Mouse (Mus musculus) liver, embryonic 12.5 days (tissue): ENCODE data around the gene Nol4l. TPM values are rescaled to one million over a fixed set of nuclear protein-coding genes. Genes with fewer than 3 reads are reported as not detected.

Experiments
- ATAC-seq: fragments of 200-750 bp; cut with Nextera tagmentation; 2 replicates; pipeline ENCODE4 v1.8.0; 2017; ENCODE audit warnings: moderate number of reproducible peaks, mild to moderate bottlenecking, moderate library complexity
- H3K27ac ChIP-seq: fragments of 300-500 bp; sonication (generic); 2 replicates; pipeline ENCODE4 v1.5.1; 2016; ENCODE audit warnings: mild to moderate bottlenecking
- H3K27me3 ChIP-seq: fragments of 300-500 bp; sonication (generic); replicated peaks from 2 replicates; pipeline ENCODE4 v1.6.1; 2016; ENCODE audit warnings: mild to moderate bottlenecking, moderate library complexity
- H3K36me3 ChIP-seq: fragments of 300-500 bp; sonication (generic); 2 replicates; pipeline ENCODE4 v1.6.1; 2016; ENCODE audit warnings: mild to moderate bottlenecking, moderate library complexity
- H3K4me1 ChIP-seq: fragments of 300-500 bp; sonication (generic); 2 replicates; pipeline ENCODE4 v1.6.1; 2016
- H3K4me2 ChIP-seq: fragments of 300-500 bp; sonication (generic); 2 replicates; pipeline ENCODE4 v1.6.1; 2016; ENCODE audit warnings: mild to moderate bottlenecking, moderate library complexity
- H3K4me3 ChIP-seq: fragments of 300-500 bp; sonication (generic); 2 replicates; pipeline ENCODE4 v1.5.1; 2016; ENCODE audit warnings: mild to moderate bottlenecking, moderate library complexity
- H3K9ac ChIP-seq: fragments of 300-500 bp; sonication (generic); 2 replicates; pipeline ENCODE4 v1.6.1; 2016; ENCODE audit warnings: mild to moderate bottlenecking, moderate library complexity
- H3K9me3 ChIP-seq: fragments of 300-500 bp; sonication (generic); replicated peaks from 2 replicates; pipeline ENCODE4 v1.6.1; 2016; ENCODE audit warnings: mild to moderate bottlenecking, moderate library complexity
- WGBS: fragments of 180-500 bp; shearing (Covaris S2); methylation state at CpG from one replicate; pipeline ENCODE4 v1.1.7; 2016; ENCODE audit not compliant: insufficient replicate concordance; 5-methylcytosine and 5-hydroxymethylcytosine counted together
- polyA plus RNA-seq: library from polyadenylated mRNA; unstranded; fragments of >200 nt; fragmentation: Nextera tagmentation; extraction: Ambion mirVana; gene quantifications from 2 replicates; pipeline ENCODE4 v1.2.1, GENCODE M21; 2016

The Nol4l gene
- polyA plus RNA-seq, 1 experiment from 2014 or later, result 9.3 TPM

GRCm38 (mm10) chr2:153492573-153493392, 37.0 kb downstream of the Nol4l start, which contains the start of gene 4930404H24Rik:
Gene 4930404H24Rik (plus strand): TSS chr2:153492790.
- 2% methylated on average over 70 of the region's 83 CpGs for WGBS
- Histone ChIP-seq H3K36me3 (no peaks in the 10 kb centered on the region), H3K4me2 (peak within 1 kb of the TSS; percentile 98), H3K4me1 (peaks cover 91% of the 10 kb centered on the region), H3K27me3 (no peaks in the 10 kb centered on the region), H3K27ac (peak within 1 kb of the TSS; percentile 100), H3K9me3 (no peaks in the 10 kb centered on the region), H3K4me3 (peak within 1 kb of the TSS; percentile 75), H3K9ac (peak within 1 kb of the TSS; percentile 95)
- peak; percentile 41 for ATAC-seq

DNA sequence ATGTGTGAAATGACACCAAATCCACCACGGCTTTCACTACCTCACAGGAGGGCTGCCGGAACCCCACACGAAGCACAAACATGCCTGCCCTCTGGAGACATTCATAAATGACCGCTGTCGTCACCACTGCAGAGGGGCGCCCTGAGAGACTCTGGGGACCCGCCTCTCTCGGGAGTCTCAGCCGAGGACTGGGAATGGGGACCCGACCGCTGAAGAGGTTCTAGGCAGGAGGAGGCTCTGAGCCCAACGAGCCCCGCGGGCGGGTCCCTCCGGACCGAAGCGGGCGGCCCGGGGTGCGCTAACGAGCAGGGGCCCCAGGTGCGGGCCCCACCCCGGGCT, 37.6 kb downstream of the Nol4l start:
- Histone ChIP-seq H3K4me2 (peak overlapping the region; percentile 98), H3K27me3 (no peaks in the 10 kb centered on the region), H3K9ac (peak overlapping the region; percentile 95), H3K4me3 (peak overlapping the region; percentile 75), H3K9me3 (no peaks in the 10 kb centered on the region), H3K4me1 (peaks cover 84% of the 10 kb centered on the region), H3K27ac (peak overlapping the region; percentile 100), H3K36me3 (no peaks in the 10 kb centered on the region)
- ATAC-seq, result no peak
- 1% methylated on average over 24 of the region's 24 CpGs for WGBS

- Histone ChIP-seq H3K4me3 (peak overlapping the region; percentile 75), H3K9me3 (no peaks in the 10 kb centered on the region), H3K4me1 (peaks cover 79% of the 10 kb centered on the region), H3K36me3 (no peaks in the 10 kb centered on the region), H3K9ac (peak overlapping the region; percentile 95), H3K4me2 (peak overlapping the region; percentile 98), H3K27me3 (no peaks in the 10 kb centered on the region), H3K27ac (peak overlapping the region; percentile 100)
- no peak for ATAC-seq
- WGBS, result 33% methylated on average over 18 of the region's 18 CpGs
Observed at GRCm38 (mm10) chr2:153491512-153492178, 38.1 kb downstream of the Nol4l start.

DNA sequence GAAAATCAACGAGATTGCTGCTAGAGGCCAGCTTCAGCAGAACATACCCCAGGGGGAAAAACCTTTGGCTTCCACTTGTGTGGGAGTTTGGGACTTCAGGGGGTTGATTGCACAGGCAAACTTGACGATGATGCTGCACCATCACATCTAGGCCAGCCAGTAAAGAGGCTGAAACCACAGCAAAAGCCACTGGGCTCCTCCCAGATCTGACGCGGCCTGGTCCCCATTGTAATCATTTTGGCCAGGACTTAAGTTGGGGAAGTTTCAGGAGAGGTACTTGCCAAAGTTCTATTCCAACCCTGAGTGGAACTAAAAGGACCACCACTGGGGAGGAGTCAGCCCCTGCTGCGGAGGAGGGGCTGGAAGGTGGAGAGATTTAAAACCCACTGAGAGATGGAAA, 38.8 kb downstream of the Nol4l start:
- Histone ChIP-seq H3K4me1 (peaks cover 72% of the 10 kb centered on the region), H3K27me3 (no peaks in the 10 kb centered on the region), H3K27ac (peak overlapping the region; percentile 100), H3K9ac (peak overlapping the region; percentile 95), H3K36me3 (no peaks in the 10 kb centered on the region), H3K9me3 (no peaks in the 10 kb centered on the region), H3K4me3 (peak overlapping the region; percentile 75), H3K4me2 (peak overlapping the region; percentile 98)
- 27% methylated on average over 5 of the region's 5 CpGs for WGBS
- ATAC-seq, result no peak

- Histone ChIP-seq H3K4me3 (no peak overlapping the region), H3K9ac (peak overlapping the region; percentile 95; the same call in 1 of the 2 replicates), H3K4me2 (peak overlapping the region; percentile 33), H3K9me3 (no peaks in the 10 kb centered on the region), H3K27ac (peak overlapping the region; percentile 100), H3K36me3 (no peaks in the 10 kb centered on the region), H3K4me1 (peaks cover 69% of the 10 kb centered on the region), H3K27me3 (no peaks in the 10 kb centered on the region)
- no peak for ATAC-seq
- 90% methylated on average over 1 of the region's 1 CpGs for whole genome bisulfite sequencing
Observed at GRCm38 (mm10) chr2:153490116-153490515, 39.7 kb downstream of the Nol4l start.

GRCm38 (mm10) chr2:153484071-153484470, 45.7 kb downstream of the Nol4l start:
- ATAC-seq, result no peak
- WGBS, result 65% methylated on average over 4 of the region's 4 CpGs
- Histone ChIP-seq H3K36me3 (peaks cover 25% of the 10 kb centered on the region), H3K9me3 (no peaks in the 10 kb centered on the region), H3K27ac (peak overlapping the region; percentile 79), H3K4me1 (peaks cover 69% of the 10 kb centered on the region), H3K4me3 (no peak overlapping the region), H3K4me2 (peak overlapping the region; percentile 56), H3K27me3 (no peaks in the 10 kb centered on the region), H3K9ac (peak overlapping the region; percentile 68)

DNA sequence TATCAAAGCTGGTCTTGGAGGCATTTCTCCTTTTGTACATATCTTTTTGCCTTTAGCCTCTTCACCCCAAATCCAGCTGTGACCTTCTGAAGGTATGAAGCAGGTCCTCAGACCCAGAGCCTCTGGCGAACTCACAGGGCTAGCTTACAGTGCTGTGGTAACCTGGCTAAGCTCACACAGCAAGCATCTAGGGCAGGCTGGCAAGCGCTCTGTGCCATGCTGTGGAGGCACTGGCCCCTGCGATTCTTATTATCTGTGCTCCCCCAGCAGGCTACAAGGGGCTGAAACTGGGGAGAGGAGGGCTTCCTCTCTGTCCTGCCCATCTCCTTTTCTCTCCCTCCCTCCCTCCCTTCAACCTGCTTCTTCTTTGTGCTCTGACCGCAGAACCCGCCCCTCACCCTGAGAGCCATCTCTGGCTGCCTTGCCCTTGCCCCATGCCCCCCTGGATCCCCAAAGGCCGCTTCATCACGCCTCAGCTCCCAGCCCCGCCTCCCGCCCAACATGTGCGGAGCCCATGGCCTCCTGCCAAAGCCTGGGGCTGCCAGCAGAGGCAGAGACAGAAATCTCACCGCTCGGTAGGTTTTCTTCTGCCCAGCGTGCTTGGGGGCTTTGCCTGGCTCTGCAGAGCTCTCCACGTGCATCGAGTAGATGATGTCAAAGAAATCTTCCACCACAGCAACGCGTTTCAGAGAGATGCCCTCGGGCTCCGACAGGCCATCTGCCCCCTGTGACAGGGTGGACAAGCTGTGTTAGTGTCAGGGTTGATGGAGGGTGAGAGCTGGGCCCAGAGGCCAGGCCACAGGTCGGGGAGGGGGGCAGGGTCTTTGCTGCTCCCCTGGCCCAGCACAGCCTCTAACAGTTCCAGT, 46.4 kb downstream of the Nol4l start:
- H3K4me2 ChIP-seq, result peak overlapping the region; percentile 56
- H3K9me3 ChIP-seq, result no peaks in the 10 kb centered on the region
- H3K4me1 ChIP-seq, result peaks cover 69% of the 10 kb centered on the region
- H3K4me3 ChIP-seq, result peak overlapping the region; percentile 14; the same call in 1 of the 2 replicates
- H3K9ac ChIP-seq, result peak overlapping the region; percentile 68
- H3K27ac ChIP-seq, result peak overlapping the region; percentile 79
- H3K27me3 ChIP-seq, result no peaks in the 10 kb centered on the region
- peak; percentile 79 for ATAC-seq
- peaks cover 25% of the 10 kb centered on the region for H3K36me3 ChIP-seq
- 11% methylated on average over 20 of the region's 20 CpGs for WGBS

GRCm38 (mm10) chr2:153481861-153482120, 48.0 kb downstream of the Nol4l start:
- peaks cover 82% of the 10 kb centered on the region for H3K4me1 ChIP-seq
- 72% methylated on average over 2 of the region's 2 CpGs for WGBS

GRCm38 (mm10) chr2:153481108-153481860, 48.5 kb downstream of the Nol4l start:
- Histone ChIP-seq H3K27me3 (no peaks in the 10 kb centered on the region), H3K9ac (no peak overlapping the region), H3K36me3 (peaks cover 41% of the 10 kb centered on the region), H3K4me3 (no peak overlapping the region), H3K4me2 (no peak overlapping the region), H3K9me3 (no peaks in the 10 kb centered on the region), H3K27ac (peak overlapping the region; percentile 66), H3K4me1 (peaks cover 87% of the 10 kb centered on the region)
- 68% methylated on average over 7 of the region's 7 CpGs for WGBS
- ATAC-seq, result no peak

More at GRCm38 (mm10) chr2:153481861-153482120, 48.0 kb downstream of the Nol4l start:
- no peaks in the 10 kb centered on the region for H3K27me3 ChIP-seq
- peaks cover 36% of the 10 kb centered on the region for H3K36me3 ChIP-seq
- no peak for ATAC-seq
- H3K9ac ChIP-seq, result no peak overlapping the region
- H3K9me3 ChIP-seq, result no peaks in the 10 kb centered on the region
- H3K4me3 ChIP-seq, result no peak overlapping the region
- peak overlapping the region; percentile 66 for H3K27ac ChIP-seq
- H3K4me2 ChIP-seq, result no peak overlapping the region

GRCm38 (mm10) chr2:153479486-153479885, 50.3 kb downstream of the Nol4l start:
- H3K27me3 ChIP-seq, result no peaks in the 10 kb centered on the region
- H3K27ac ChIP-seq, result peak overlapping the region; percentile 73
- H3K9me3 ChIP-seq, result no peaks in the 10 kb centered on the region
- ATAC-seq, result peak; percentile 24; the same call in 1 of the 2 replicates
- H3K4me3 ChIP-seq, result no peak overlapping the region
- no peak overlapping the region for H3K4me2 ChIP-seq
- H3K9ac ChIP-seq, result peak overlapping the region; percentile 44; the same call in 1 of the 2 replicates
- WGBS, result 18% methylated on average over 1 of the region's 1 CpGs
- H3K36me3 ChIP-seq, result peaks cover 57% of the 10 kb centered on the region
- peaks cover 94% of the 10 kb centered on the region for H3K4me1 ChIP-seq

- Histone ChIP-seq H3K27ac (peak overlapping the region; percentile 73), H3K9ac (peak overlapping the region; percentile 44; the same call in 1 of the 2 replicates), H3K4me1 (peaks cover 88% of the 10 kb centered on the region), H3K27me3 (no peaks in the 10 kb centered on the region), H3K36me3 (peaks cover 66% of the 10 kb centered on the region), H3K4me2 (no peak overlapping the region), H3K9me3 (no peaks in the 10 kb centered on the region), H3K4me3 (no peak overlapping the region)
- 23% methylated on average over 4 of the region's 4 CpGs for WGBS
- ATAC-seq, result peak; percentile 70
Observed at GRCm38 (mm10) chr2:153478583-153478982, 51.2 kb downstream of the Nol4l start.
